Mouse (Mus musculus) ovary, postnatal 36 days (tissue): ENCODE results near the gene Chka.

ENCODE experiments used
- DNase-seq: peaks from one replicate; pipeline ENCODE4 v3.0.0; 2022; ENCODE audit warnings: low spot score, mixed read lengths

The Chka gene

GRCm38 (mm10) chr19:3916727-3917126, 65.2 kb downstream of the Chka start:
- DNase-seq = no peak

DNA sequence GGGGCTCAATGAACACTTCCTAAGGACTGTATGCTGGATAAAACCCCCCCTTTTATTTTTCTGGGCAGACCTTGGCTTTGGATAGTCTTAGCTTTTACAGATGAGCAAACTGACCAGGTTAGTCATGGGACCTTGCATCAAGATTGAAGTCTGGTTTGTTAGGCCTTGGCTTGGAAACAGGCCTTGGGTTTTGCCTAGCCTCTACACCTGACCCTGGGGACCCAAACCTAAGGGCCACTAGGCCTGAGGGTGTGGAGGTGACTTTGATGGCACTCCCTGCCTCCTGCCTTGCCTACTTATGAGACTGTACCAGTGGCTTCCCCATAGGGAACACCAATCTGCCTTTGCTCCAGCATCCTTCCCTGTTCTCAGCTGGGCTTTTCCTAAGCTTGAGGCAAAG, 68.4 kb downstream of the Chka start:
- no peak for DNase-seq

GRCm38 (mm10) chr19:3922661-3923371, 71.2 kb downstream of the Chka start:
- DNase-seq = no peak

GRCm38 (mm10) chr19:3923586-3923985, 72.0 kb downstream of the Chka start:
- DNase-seq = peak; percentile 52

- no peak for DNase-seq
Measured at GRCm38 (mm10) chr19:3924190-3924589, 72.6 kb downstream of the Chka start.

DNA sequence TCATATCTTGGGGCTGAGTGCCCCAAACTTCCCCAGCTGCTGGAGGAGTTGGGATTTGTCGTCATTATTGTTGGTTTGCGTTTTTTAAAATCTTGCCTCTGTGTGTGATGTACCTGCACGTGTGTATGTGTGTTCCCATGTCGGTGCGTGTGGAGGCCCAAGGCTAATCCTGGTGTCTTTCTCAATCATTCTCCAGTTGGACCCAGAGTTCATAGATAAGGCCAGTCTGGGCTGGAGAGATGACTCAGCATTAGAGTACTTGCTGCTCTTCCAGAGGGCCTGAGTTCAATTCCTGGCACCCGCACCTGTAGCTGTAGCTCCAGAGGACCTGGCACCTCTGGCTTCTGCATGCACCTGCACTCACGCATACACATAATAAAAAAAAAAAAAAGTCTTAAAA, 73.3 kb downstream of the Chka start:
- DNase-seq = no peak

DNA sequence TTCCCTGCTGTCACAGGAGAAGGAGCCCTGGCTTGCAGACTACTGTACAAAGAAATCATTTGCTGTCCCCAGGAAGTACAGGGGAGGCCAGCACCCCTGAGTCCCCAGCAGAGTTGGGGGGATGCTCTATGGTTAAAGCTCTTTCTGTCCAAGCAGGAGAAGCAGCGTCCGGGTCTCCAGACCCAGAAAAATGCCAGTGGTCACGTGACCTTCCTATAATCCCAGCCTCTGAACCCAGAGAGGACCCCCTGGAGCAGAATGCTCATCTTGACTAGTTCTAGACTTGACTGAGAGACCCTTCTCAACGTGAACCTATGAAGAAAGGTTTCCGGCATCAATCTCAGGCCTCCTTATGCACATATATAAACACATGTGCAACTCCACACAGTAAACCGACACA, 74.3 kb downstream of the Chka start:
- DNase-seq = no peak

DNA sequence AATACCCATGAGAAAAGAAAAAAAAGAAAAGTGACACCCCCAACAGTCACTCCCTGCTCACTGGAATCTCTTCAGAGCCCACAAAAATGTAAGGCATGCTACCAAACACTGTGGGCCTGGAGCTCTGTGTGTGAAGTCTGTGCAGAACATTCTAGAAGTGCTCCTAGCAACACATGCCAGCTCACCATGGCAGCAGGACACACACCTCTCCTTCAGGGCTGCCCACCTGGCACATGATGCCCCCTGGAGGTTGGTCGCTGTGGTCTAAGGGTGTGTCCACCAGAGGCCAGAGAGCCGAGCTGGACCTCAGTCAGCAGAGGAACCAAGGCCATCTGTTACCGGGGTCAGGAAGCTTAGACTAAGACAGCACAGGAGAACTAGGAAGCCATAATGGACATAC, 74.7 kb downstream of the Chka start:
- no peak for DNase-seq

DNA sequence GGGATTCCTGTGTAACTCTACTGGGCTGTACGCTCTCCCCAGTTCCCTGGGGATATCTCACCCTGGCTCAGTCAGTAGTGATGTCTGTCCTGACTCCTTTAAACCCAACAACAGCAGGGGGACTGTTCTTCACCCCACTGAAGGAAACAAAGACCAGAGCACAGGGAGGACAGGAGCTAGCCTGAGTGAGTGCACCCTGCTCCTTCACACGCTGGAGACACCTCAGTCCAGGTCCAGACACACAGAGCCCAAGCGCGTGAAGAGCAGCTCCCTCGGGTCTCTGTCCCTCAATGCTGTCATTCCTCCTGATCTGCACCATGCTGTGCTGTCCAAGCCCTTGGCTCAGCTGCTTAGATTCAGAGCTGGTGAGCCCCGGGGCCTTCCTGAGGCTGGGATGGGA, 75.1 kb downstream of the Chka start:
- DNase-seq = no peak

GRCm38 (mm10) chr19:3927989-3928388, 76.4 kb downstream of the Chka start:
- no peak for DNase-seq

DNA sequence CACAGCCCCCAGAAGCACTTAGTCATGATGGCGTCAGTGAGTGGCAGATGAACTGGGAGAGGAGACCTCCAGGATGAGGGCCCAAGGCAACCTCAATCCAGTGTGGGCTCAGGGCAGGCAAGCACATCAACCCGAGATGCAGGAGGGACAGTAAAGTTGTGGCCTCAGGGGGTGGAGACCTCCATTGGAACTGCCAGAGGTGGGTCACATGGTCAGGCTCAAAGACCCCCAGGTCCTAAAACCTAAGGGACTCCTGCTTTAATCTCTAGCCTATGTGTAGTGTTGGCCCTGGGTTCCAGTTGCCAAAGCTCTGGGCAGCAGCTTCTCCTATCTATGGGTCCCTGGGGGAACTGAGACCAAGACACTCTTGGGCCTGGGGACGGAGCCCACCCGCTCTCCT, 77.2 kb downstream of the Chka start:
- DNase-seq = no peak

DNA sequence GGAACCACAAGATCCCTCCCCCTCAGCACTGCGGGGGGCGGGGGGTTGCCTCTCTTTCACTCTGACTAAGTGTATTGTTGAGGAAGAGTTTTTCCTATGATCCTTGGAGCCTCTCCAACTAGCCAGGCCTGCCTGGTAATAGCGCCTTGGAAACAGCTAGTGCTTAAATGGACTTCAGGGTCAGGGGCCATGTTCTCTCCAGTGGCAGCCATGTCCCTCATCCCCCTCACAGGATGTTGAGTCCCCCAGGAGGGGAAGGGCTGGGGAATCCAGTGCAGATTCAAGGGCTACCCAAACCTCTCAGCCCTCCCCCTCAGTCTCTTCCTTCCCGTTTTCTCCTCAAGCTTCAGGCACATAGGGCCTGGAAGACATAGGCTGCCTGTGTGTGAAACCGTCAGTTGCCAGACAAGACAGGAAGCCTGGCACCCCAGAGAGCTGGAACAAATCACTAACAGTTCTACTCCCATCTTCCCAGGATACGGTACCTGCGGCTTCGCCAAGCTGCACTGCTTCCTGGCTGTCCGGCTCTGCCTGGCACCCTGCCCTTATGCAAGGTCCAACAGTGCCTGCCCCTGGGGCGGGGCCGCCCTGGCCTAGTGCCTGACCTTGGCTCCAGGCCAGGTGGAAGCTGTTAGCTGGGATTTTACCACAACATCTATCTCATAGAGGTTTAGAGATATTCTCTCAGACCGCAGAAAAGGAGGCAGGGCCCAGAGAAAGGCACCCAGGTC, 77.8 kb downstream of the Chka start, which contains the start of gene Aldh3b1:
Aldh3b1 (minus strand) TSS at position 598 of the 731 bp plus-strand sequence.
- peak; percentile 94 for DNase-seq

GRCm38 (mm10) chr19:3930262-3931057, 78.9 kb downstream of the Chka start:
- DNase-seq = no peak

GRCm38 (mm10) chr19:3931716-3932115, 80.1 kb downstream of the Chka start:
- DNase-seq = no peak

GRCm38 (mm10) chr19:3935032-3935895, 83.7 kb downstream of the Chka start, which contains the start of gene Unc93b1:
Unc93b1 (plus strand) TSS chr19:3935186.
- DNase-seq = peak; percentile 66

DNA sequence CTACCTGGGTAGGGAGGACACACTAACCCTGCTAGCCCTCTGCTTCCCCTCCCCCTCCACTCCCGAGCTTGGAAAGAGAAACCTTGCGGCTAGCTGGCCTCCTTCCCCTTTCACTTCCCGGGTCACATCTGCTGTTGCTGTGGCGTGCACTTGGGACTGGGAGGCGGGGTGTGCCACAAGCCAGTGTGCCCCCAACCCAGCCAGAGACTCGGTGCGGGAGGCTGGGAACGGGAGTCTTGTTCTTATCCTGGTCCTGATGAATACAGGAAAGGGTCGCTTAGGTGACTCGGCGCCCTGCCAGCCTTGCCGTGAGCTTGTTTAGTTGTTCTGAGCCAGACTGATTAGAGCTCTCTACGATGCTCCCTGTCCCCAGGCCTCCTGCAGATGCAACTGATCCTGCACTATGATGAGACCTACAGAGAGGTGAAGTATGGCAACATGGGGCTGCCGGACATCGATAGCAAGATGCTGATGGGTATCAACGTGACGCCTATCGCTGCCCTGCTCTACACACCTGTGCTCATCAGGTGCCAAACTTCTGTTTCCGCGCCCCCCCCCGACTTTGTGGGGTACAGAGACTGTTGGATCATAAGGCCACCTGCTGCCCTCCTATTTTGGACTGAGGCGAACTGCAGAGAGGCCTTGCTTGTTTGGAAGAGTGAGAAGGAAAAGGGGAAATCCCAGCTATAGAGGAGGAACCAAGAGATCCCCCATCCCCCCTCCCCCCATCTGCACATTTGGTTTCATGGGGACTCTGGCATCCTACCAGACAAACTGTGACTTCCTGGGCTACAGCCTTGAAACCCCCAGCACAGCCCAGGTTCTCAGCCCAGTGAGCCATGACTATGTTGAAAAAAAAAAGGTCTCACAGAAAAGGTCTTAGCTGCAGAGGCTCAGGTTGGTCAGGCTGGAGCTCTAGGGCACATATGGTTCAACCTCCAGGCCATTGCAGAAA, 84.6 kb downstream of the Chka start:
- peak; percentile 55 for DNase-seq

- no peak for DNase-seq
Measured at GRCm38 (mm10) chr19:3942315-3942714, 90.7 kb downstream of the Chka start.

GRCm38 (mm10) chr19:3942986-3943735, 91.6 kb downstream of the Chka start:
- no peak for DNase-seq
